Mouse (Mus musculus) CH12.LX (cell line): ENCODE data around the gene Lhfp. TPM values are rescaled to one million over a fixed set of nuclear protein-coding genes. Genes with fewer than 3 reads are reported as not detected.

ENCODE experiments used
- DNase-seq: peaks from one replicate; pipeline ENCODE4 v3.0.0-alpha.2; 2013; ENCODE audit errors: extremely low read depth
- H3K27ac ChIP-seq: 2 replicates; pipeline ENCODE4 v1.5.1; 2012; ENCODE audit warnings: low read depth, mild to moderate bottlenecking, control low read depth, moderate library complexity; ENCODE audit not compliant: insufficient read depth
- H3K27me3 ChIP-seq: replicated peaks from 2 replicates; pipeline ENCODE3; 2012; ENCODE audit warnings: inconsistent platforms
- H3K36me3 ChIP-seq, 2 experiments: replicated peaks in 1 of 2; 2 replicates each; pipeline versions ENCODE3 to v1.6.1; 2012; ENCODE audit warnings: inconsistent platforms in 1 of 2, low read length in 1 of 2, mild to moderate bottlenecking in 1 of 2, mixed read lengths in 1 of 2, moderate library complexity in 1 of 2; ENCODE audit not compliant: control insufficient read depth in 1 of 2, insufficient read depth in 1 of 2
- H3K4me1 ChIP-seq, 2 experiments: 2 replicates each; pipeline ENCODE4 v1.6.1; 2012; ENCODE audit warnings: inconsistent platforms in 1 of 2, moderate library complexity in 1 of 2; ENCODE audit not compliant: insufficient read depth in 2 of 2, control insufficient read depth in 1 of 2
- H3K4me2 ChIP-seq: 2 replicates; pipeline ENCODE4 v1.6.1; 2012; ENCODE audit warnings: low read depth, mild to moderate bottlenecking, control low read depth; ENCODE audit not compliant: poor library complexity, insufficient read depth, severe bottlenecking
- H3K4me3 ChIP-seq, 3 experiments: fragments of 150-350 bp in 1 of 3; sonication (generic) in 1 of 3; replicated peaks in 1 of 3; 2 replicates each; pipeline versions ENCODE3 to v1.5.1; 2011 to 2012; ENCODE audit warnings: low read depth in 2 of 3, low read length in 2 of 3, mild to moderate bottlenecking in 2 of 3, moderate library complexity in 2 of 3, control low read depth in 1 of 3, improper control_type of control experiment in 1 of 3, inconsistent platforms in 1 of 3, mixed read lengths in 1 of 3; ENCODE audit not compliant: poor library complexity in 1 of 3
- H3K79me2 ChIP-seq: replicated peaks from 2 replicates; pipeline ENCODE4 v1.6.1; 2012; ENCODE audit warnings: mild to moderate bottlenecking, moderate library complexity; ENCODE audit not compliant: control insufficient read depth, poor library complexity, insufficient read depth, severe bottlenecking; ENCODE audit errors: extremely low read depth
- H3K9ac ChIP-seq: 2 replicates; pipeline ENCODE4 v1.6.1; 2012; ENCODE audit warnings: low read depth, mild to moderate bottlenecking, control low read depth, moderate library complexity; ENCODE audit not compliant: insufficient read depth
- H3K9me3 ChIP-seq: replicated peaks from 2 replicates; pipeline ENCODE3; 2012; ENCODE audit warnings: low read length, inconsistent platforms, mixed read lengths
- CHD1 ChIP-seq: IDR thresholded peaks from 2 replicates; pipeline ENCODE4 v1.6.1; 2012; ENCODE audit warnings: low read depth, low read length, improper control_type of control experiment, inconsistent platforms
- CHD2 ChIP-seq: IDR thresholded peaks from 2 replicates; pipeline ENCODE4 v1.6.1; 2011; ENCODE audit warnings: low read length, improper control_type of control experiment
- CTCF ChIP-seq, 2 experiments: IDR thresholded peaks in 1 of 2; conservative IDR thresholded peaks in 1 of 2; 2 replicates each; pipeline ENCODE4 v1.5.1; 2011 to 2012; ENCODE audit warnings: low read depth in 2 of 2, low read length in 2 of 2, improper control_type of control experiment in 1 of 2, inconsistent platforms in 1 of 2, mild to moderate bottlenecking in 1 of 2, moderate library complexity in 1 of 2
- E2F4 ChIP-seq: IDR thresholded peaks from 2 replicates; pipeline ENCODE4 v1.6.1; 2011; ENCODE audit warnings: low read depth, low read length, improper control_type of control experiment; ENCODE audit not compliant: insufficient replicate concordance
- ELF1 ChIP-seq: IDR thresholded peaks from 2 replicates; pipeline ENCODE4 v1.6.1; 2014; ENCODE audit warnings: low read depth, mild to moderate bottlenecking, inconsistent platforms, low read length, improper control_type of control experiment
- EP300 ChIP-seq: IDR thresholded peaks from 2 replicates; pipeline ENCODE4 v1.6.1; 2011; ENCODE audit warnings: low read length, improper control_type of control experiment
- ETS1 ChIP-seq: conservative IDR thresholded peaks from 2 replicates; pipeline ENCODE4 v1.6.1; 2012; ENCODE audit warnings: low read depth, mild to moderate bottlenecking, inconsistent platforms, low read length, improper control_type of control experiment, moderate library complexity
- HCFC1 ChIP-seq: IDR thresholded peaks from 2 replicates; pipeline ENCODE4 v1.6.1; 2012; ENCODE audit warnings: low read depth, mild to moderate bottlenecking, inconsistent platforms, low read length, improper control_type of control experiment
- IRF4 ChIP-seq: IDR thresholded peaks from 2 replicates; pipeline ENCODE4 v1.6.1; 2014; ENCODE audit warnings: low read depth, mild to moderate bottlenecking, inconsistent platforms, low read length, improper control_type of control experiment
- JUN ChIP-seq: IDR thresholded peaks from 2 replicates; pipeline ENCODE4 v1.6.1; 2011; ENCODE audit warnings: low read depth, mild to moderate bottlenecking, low read length, improper control_type of control experiment, moderate library complexity; ENCODE audit not compliant: insufficient read depth
- JUND ChIP-seq: conservative IDR thresholded peaks from 2 replicates; pipeline ENCODE4 v1.6.1; 2011; ENCODE audit warnings: low read depth, low read length, improper control_type of control experiment
- KAT2A ChIP-seq: IDR thresholded peaks from 2 replicates; pipeline ENCODE4 v1.6.1; 2012; ENCODE audit warnings: low read length, improper control_type of control experiment, inconsistent platforms; ENCODE audit not compliant: insufficient replicate concordance
- MAFK ChIP-seq: IDR thresholded peaks from 2 replicates; pipeline ENCODE4 v1.6.1; 2011; ENCODE audit warnings: low read length, improper control_type of control experiment; ENCODE audit not compliant: insufficient replicate concordance
- MAZ ChIP-seq: IDR thresholded peaks from 2 replicates; pipeline ENCODE4 v1.6.1; 2012; ENCODE audit warnings: low read depth, mild to moderate bottlenecking, inconsistent platforms, low read length, improper control_type of control experiment, moderate library complexity
- MEF2A ChIP-seq: IDR thresholded peaks from 2 replicates; pipeline ENCODE4 v1.6.1; 2014; ENCODE audit warnings: low read depth, mild to moderate bottlenecking, inconsistent platforms, low read length, improper control_type of control experiment, borderline replicate concordance
- MXI1 ChIP-seq: IDR thresholded peaks from 2 replicates; pipeline ENCODE4 v1.6.1; 2011; ENCODE audit warnings: mild to moderate bottlenecking, low read depth, low read length, improper control_type of control experiment
- MYC ChIP-seq: IDR thresholded peaks from 2 replicates; pipeline ENCODE4 v1.6.1; 2011; ENCODE audit warnings: low read depth, mild to moderate bottlenecking, improper control_type of control experiment, low read length
- POLR2A ChIP-seq: IDR thresholded peaks from 2 replicates; pipeline ENCODE4 v1.6.1; 2011; ENCODE audit warnings: low read depth, mild to moderate bottlenecking, improper control_type of control experiment, low read length
- POLR2AphosphoS2 ChIP-seq: IDR thresholded peaks from 2 replicates; pipeline ENCODE4 v1.6.1; 2011; ENCODE audit warnings: low read depth, low read length, improper control_type of control experiment
- RCOR1 ChIP-seq: conservative IDR thresholded peaks from 2 replicates; pipeline ENCODE4 v1.6.1; 2012; ENCODE audit warnings: low read depth, mild to moderate bottlenecking, inconsistent platforms, low read length, improper control_type of control experiment
- UBTF ChIP-seq: IDR thresholded peaks from 2 replicates; pipeline ENCODE4 v1.6.1; 2012; ENCODE audit warnings: low read depth, mild to moderate bottlenecking, inconsistent platforms, low read length, improper control_type of control experiment, moderate library complexity
- ZC3H11A ChIP-seq: IDR thresholded peaks from 2 replicates; pipeline ENCODE4 v1.6.1; 2012; ENCODE audit warnings: low read depth, mild to moderate bottlenecking, inconsistent platforms, low read length, improper control_type of control experiment
- ZKSCAN1 ChIP-seq: IDR thresholded peaks from 2 replicates; pipeline ENCODE4 v1.6.1; 2012; ENCODE audit warnings: low read depth, inconsistent platforms, low read length, improper control_type of control experiment, borderline replicate concordance
- ZMIZ1 ChIP-seq: IDR thresholded peaks from 2 replicates; pipeline ENCODE4 v1.6.1; 2012; ENCODE audit warnings: low read depth, mild to moderate bottlenecking, inconsistent platforms, low read length, improper control_type of control experiment
- dilution Hi-C: fragments of 300-500 bp; cut with MboI; formaldehyde crosslinking; loops from 2 replicates; pipeline ENCODE4 v1.14.3; 2020; ENCODE audit warnings: low sequenced_read_pairs; ENCODE audit not compliant: extremely low pct_unique_long_range_greater_than_20kb, extremely low pct_ligation_motif_present
- in situ Hi-C: fragments of 300-500 bp; cut with MboI; formaldehyde crosslinking; loops from 3 replicates; pipeline ENCODE4 v1.14.3; 2019; ENCODE audit warnings: low sequenced_read_pairs, low pct_ligation_motif_present, low pct_unique_long_range_greater_than_20kb, mixed read lengths
- polyA plus RNA-seq: library from polyadenylated mRNA; unstranded; fragments of >175 nt; gene quantifications from 2 replicates; pipeline ENCODE4 v1.2.1, GENCODE M21; 2012; ENCODE audit warnings: low read depth; ENCODE audit not compliant: insufficient read length
- total RNA-seq, 2 experiments: library from RNA; depleted of rRNA; stranded (reverse); fragments of 300-350 nt in 1 of 2; fragments of >200 nt in 1 of 2; gene quantifications; 2 replicates each; pipeline ENCODE4 v1.2.3; 2012 to 2014

Gene Lhfp
- total and polyA plus RNA-seq, 3 experiments, result not detected

- in situ Hi-C loops, result no loop called here
These were observed 242.7 kb downstream of the Lhfp start for GRCm38 (mm10) chr3:53284023-53284422.

GRCm38 (mm10) chr3:53284471-53285177 is 243.3 kb downstream of the Lhfp start:
- dilution Hi-C loops, result no loop called here
- Histone ChIP-seq H3K4me2 (no peak overlapping the region), H3K9me3 (no peaks in the 10 kb centered on the region), H3K36me3 (no peaks in the 10 kb centered on the region), H3K9ac (no peak overlapping the region), H3K4me3 (no peak overlapping the region), H3K27me3 (no peaks in the 10 kb centered on the region), H3K4me1 (no peaks in the 10 kb centered on the region), H3K79me2 (no peaks in the 10 kb centered on the region), H3K27ac (no peak overlapping the region)
- TF ChIP-seq MAFK (no peak), ELF1 (no peak), ETS1 (no peak), POLR2AphosphoS2 (no peak), HCFC1 (no peak), MAZ (no peak), RCOR1 (no peak), CTCF (conservative IDR thresholded peaks at IDR 0.05 in 1 of 2, IDR thresholded peaks at IDR 0.05 in 1 of 2; ENCODE audit: low read depth in 2 of 2, low read length in 2 of 2) (no peak), EP300 (no peak), E2F4 (no peak), ZKSCAN1 (no peak)
- no peak for DNase-seq
- in situ Hi-C loops, result no loop called here

More at GRCm38 (mm10) chr3:53284023-53284422, 242.7 kb downstream of the Lhfp start:
- H3K27me3 ChIP-seq, result no peaks in the 10 kb centered on the region
- dilution Hi-C loops, result no loop called here
- TF ChIP-seq ETS1, result no peak
- TF ChIP-seq MYC, result no peak
- no peak for TF ChIP-seq ZMIZ1
- no peak for TF ChIP-seq MAFK
- TF ChIP-seq CHD1, result no peak
- no peak for TF ChIP-seq IRF4
- TF ChIP-seq UBTF, result no peak
- no peak for TF ChIP-seq JUN
- no peak for TF ChIP-seq KAT2A
- no peak for TF ChIP-seq CHD2
- no peak for TF ChIP-seq POLR2A
- TF ChIP-seq MAZ, result no peak
- TF ChIP-seq MXI1, result no peak
- no peak for TF ChIP-seq E2F4
- no peak for TF ChIP-seq POLR2AphosphoS2
- TF ChIP-seq ZC3H11A, result no peak
- TF ChIP-seq JUND, result no peak
- no peak for TF ChIP-seq MEF2A
- no peak overlapping the region for H3K27ac ChIP-seq
- H3K4me3 ChIP-seq, result no peak overlapping the region
- no peak for DNase-seq
- H3K36me3 ChIP-seq, result no peaks in the 10 kb centered on the region
- H3K4me1 ChIP-seq, result no peaks in the 10 kb centered on the region
- no peak overlapping the region for H3K4me2 ChIP-seq
- no peaks in the 10 kb centered on the region for H3K79me2 ChIP-seq
- H3K9me3 ChIP-seq, result no peaks in the 10 kb centered on the region
- H3K9ac ChIP-seq, result no peak overlapping the region
